Mouse (Mus musculus): ENCODE data around the gene Arl4d.
"Not testable (repeated sequence)": the region's sequence is repeated elsewhere in the genome, so short reads cannot be mapped to it uniquely, and the experiment has no call there.

- TF ChIP-seq CTCF (conservative IDR thresholded peaks at IDR 0.05; ENCODE audit: insufficient read depth, insufficient read length, low read depth, low read length); POLR2A (IDR thresholded peaks at IDR 0.05; ENCODE audit: low read depth, low read length): not testable (repeated sequence)
These were observed 19.7 kb upstream of the Arl4d start for GRCm38 (mm10) chr11:101645411-101646282.
